Comparison of ENCODE assay signal across 10 mouse cellular contexts in genomic region chr1:63129273-63129672, GRCm38 (mm10). TPM values are rescaled to one million over a fixed set of nuclear protein-coding genes. Genes with fewer than 3 reads are reported as not detected.
DNase-seq lines count a peak whose midpoint lies in the region; ATAC-seq lines count a peak whose summit lies in the region.
"Had no signal": no experiment of that assay in that cellular context is flagged by ENCODE, and none has a peak within 500 bp of the region (broad histone marks: within the 10 kb centered on the region; RNA-seq: fewer than 3 reads in every experiment).

No protein-coding gene starts in this region.

- H3K9ac ChIP-seq in liver, embryonic 16.5 days (ENCODE audit: low read depth, low read length): no peak overlapping the region

- 59% methylated on average over 3 of the region's 3 CpGs for WGBS in embryonic facial prominence, embryonic 10.5 days
- WGBS in liver, embryonic 16.5 days (ENCODE audit: insufficient replicate concordance): 48% methylated on average over 3 of the region's 3 CpGs

- peaks cover 3% of the 10 kb centered on the region; the same call in 1 of the 2 replicates for H3K9me3 ChIP-seq in embryonic facial prominence, embryonic 10.5 days
- H3K9me3 ChIP-seq in liver, embryonic 16.5 days (replicated peaks; ENCODE audit: control insufficient read depth, low read length): no peaks in the 10 kb centered on the region

- H3K36me3 ChIP-seq in embryonic facial prominence, embryonic 10.5 days (replicated peaks): peaks cover 23% of the 10 kb centered on the region
- no peaks in the 10 kb centered on the region for H3K36me3 ChIP-seq in liver, embryonic 16.5 days (ENCODE audit: control insufficient read depth, insufficient read depth)

- no peak overlapping the region for H3K27ac ChIP-seq in embryonic facial prominence, embryonic 10.5 days (replicated peaks)
- no peak overlapping the region for H3K27ac ChIP-seq in liver, embryonic 16.5 days (ENCODE audit: low read length)
- H3K27ac ChIP-seq: layer of hippocampus, adult 2 months had no signal

- ATAC-seq in inflammation-experienced regulatory T-cells, adult 6 months: peak; percentile 19
- no peak for ATAC-seq in liver, embryonic 16.5 days (ENCODE audit: low read depth)
- no peak for ATAC-seq in megakaryocyte progenitor cell, adult 5-6 weeks (replicated peaks; ENCODE audit: poor library complexity)
- ATAC-seq: Patski had no signal

- H3K4me1 ChIP-seq in embryonic facial prominence, embryonic 10.5 days: peaks cover 12% of the 10 kb centered on the region
- H3K4me1 ChIP-seq in liver, embryonic 16.5 days (ENCODE audit: control insufficient read depth, low read depth, low read length): peaks cover 6% of the 10 kb centered on the region

- H3K4me2 ChIP-seq in liver, embryonic 16.5 days (ENCODE audit: low read depth, low read length): peak overlapping the region; percentile 70; the same call in 1 of the 2 replicates

- H3K4me3 ChIP-seq in embryonic facial prominence, embryonic 10.5 days: peak overlapping the region; percentile 51
- no peak overlapping the region; the same call in 1 of the 2 replicates for H3K4me3 ChIP-seq in liver, embryonic 16.5 days (ENCODE audit: low read depth, low read length)
- H3K4me3 ChIP-seq: layer of hippocampus, adult 2 months had no signal

- H3K27me3 ChIP-seq in embryonic facial prominence, embryonic 10.5 days (replicated peaks; ENCODE audit: low read depth, poor library complexity, severe bottlenecking): no peaks in the 10 kb centered on the region
- H3K27me3 ChIP-seq in liver, embryonic 16.5 days (ENCODE audit: control insufficient read depth, insufficient read depth, low read depth, low read length): no peaks in the 10 kb centered on the region
- H3K27me3 ChIP-seq: Patski had no signal

- peak; percentile 16 for DNase-seq in kidney, adult 18-20 months
- DNase-seq in kidney, postnatal 10 days: no peak
- DNase-seq in embryonic facial prominence, embryonic 10.5 days (ENCODE audit: low spot score): no peak
- DNase-seq in frontal cortex, adult 2 months (ENCODE audit: extremely low spot score in 1 of 2, low spot score in 1 of 2): no peak
- DNase-seq in gastrocnemius, postnatal 4 days (ENCODE audit: low spot score in 2 of 2): no peak

RNA-seq across cellular contexts. Expression of gene Ino80d, which starts 14.8 kb away (rescaled TPM):
- polyA plus RNA-seq in embryonic facial prominence, embryonic 10.5 days (2016; fragmentation: Nextera tagmentation; extraction: Ambion mirVana): 9.7 and 10.4 TPM in 2 replicates
- polyA plus RNA-seq in inflammation-experienced regulatory T-cells, adult 6 months (2017; shearing (Covaris generic)): 10 to 100 TPM; 17.3 to 27.5 (median 19.9) TPM
- polyA plus RNA-seq in liver, embryonic 16.5 days (2015; fragmentation: Nextera tagmentation; extraction: Ambion mirVana): 4.5 and 4.9 TPM in 2 replicates
- total RNA-seq in megakaryocyte progenitor cell, adult 5-6 weeks (2015): 59.3 and 66.1 TPM in 2 replicates
- 19.9 and 23.9 TPM in 2 replicates for total RNA-seq in megakaryocyte progenitor cell, adult 5-6 weeks (2017)
- 9.0 and 9.7 TPM in 2 replicates for polyA plus RNA-seq in frontal cortex, adult 2 months (2012; rRNA removed)
- 10 to 100 TPM; 26.5 to 26.6 TPM for total RNA-seq in gastrocnemius, postnatal 4 days (2021)

RNA-seq across cellular contexts. Expression of gene Eef1b2, which starts 47.4 kb away (rescaled TPM):
- polyA plus RNA-seq in embryonic facial prominence, embryonic 10.5 days (2016; fragmentation: Nextera tagmentation; extraction: Ambion mirVana): 653 and 654 TPM in 2 replicates
- 1,000 to 10,000 TPM in 2 of 3 experiments, 100 to 1,000 TPM in 1; 826 to 1,123 (median 1,047) TPM for polyA plus RNA-seq in inflammation-experienced regulatory T-cells, adult 6 months (2017; shearing (Covaris generic))
- 207 and 226 TPM in 2 replicates for polyA plus RNA-seq in liver, embryonic 16.5 days (2015; fragmentation: Nextera tagmentation; extraction: Ambion mirVana)
- total RNA-seq in megakaryocyte progenitor cell, adult 5-6 weeks (2015): 1,640 and 1,755 TPM in 2 replicates
- 3,229 and 3,450 TPM in 2 replicates for total RNA-seq in megakaryocyte progenitor cell, adult 5-6 weeks (2017)
- 332 and 341 TPM in 2 replicates for polyA plus RNA-seq in frontal cortex, adult 2 months (2012; rRNA removed)
- total RNA-seq in gastrocnemius, postnatal 4 days (2021): 1,000 to 10,000 TPM in 1 of 2 experiments, 100 to 1,000 TPM in 1; 924 to 1,008 TPM

RNA-seq across cellular contexts. Expression of gene Ndufs1, which starts 47.4 kb away (rescaled TPM):
- polyA plus RNA-seq in embryonic facial prominence, embryonic 10.5 days (2016; fragmentation: Nextera tagmentation; extraction: Ambion mirVana): 142 and 149 TPM in 2 replicates
- polyA plus RNA-seq in inflammation-experienced regulatory T-cells, adult 6 months (2017; shearing (Covaris generic)): 100 to 1,000 TPM; 101 to 116 (median 108) TPM
- 92.7 and 96.4 TPM in 2 replicates for polyA plus RNA-seq in liver, embryonic 16.5 days (2015; fragmentation: Nextera tagmentation; extraction: Ambion mirVana)
- 135 and 150 TPM in 2 replicates for total RNA-seq in megakaryocyte progenitor cell, adult 5-6 weeks (2015)
- total RNA-seq in megakaryocyte progenitor cell, adult 5-6 weeks (2017): 147 and 172 TPM in 2 replicates
- polyA plus RNA-seq in frontal cortex, adult 2 months (2012; rRNA removed): 134 and 137 TPM in 2 replicates
- 100 to 1,000 TPM; 227 to 231 TPM for total RNA-seq in gastrocnemius, postnatal 4 days (2021)
